Mouse (Mus musculus): ENCODE data around the gene Aldh1a2.
A peak's percentile ranks its signal among the peaks of the same experiment; 100 is the strongest.

Gene Aldh1a2

DNA sequence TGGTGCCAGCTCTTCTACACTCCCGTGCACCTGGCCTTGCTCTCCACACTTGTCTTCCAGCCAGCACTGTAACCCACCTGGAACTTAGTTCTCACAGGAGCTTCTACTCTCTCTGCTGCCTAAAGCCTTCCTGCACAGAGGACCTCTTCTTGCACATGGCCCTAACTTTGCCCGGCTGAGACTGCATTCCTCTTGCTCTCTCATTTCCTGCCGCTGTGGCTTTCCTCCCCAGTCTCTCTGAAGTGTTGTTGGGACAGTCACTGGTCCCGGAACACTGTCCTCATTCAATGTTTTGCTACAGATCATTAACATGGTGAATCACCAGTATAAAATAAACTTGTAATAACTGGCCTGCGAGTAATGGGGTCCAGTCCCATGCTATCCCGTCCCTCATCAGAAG lies 73.1 kb downstream of the Aldh1a2 start:
- no peak for DNase-seq (ENCODE audit: extremely low spot score, low read depth, low spot score)

DNA sequence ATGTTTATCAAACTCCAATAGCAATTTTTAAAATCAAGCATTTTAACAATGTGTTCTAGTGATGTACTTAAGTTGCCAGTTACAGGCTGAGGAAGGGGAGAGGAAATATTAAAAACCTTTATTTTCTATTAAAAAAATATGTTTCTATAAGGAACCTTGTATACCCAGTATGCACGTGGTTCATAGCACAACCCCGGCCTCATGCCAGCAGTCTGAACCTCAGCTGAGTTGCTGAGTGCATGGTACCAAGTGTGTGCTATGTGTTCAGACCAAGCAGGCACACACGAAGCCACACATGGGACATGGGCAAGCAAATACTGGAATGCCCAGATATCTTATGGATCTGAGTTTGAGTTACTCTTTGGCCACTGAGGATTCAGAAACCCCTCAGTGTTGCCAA lies 74.2 kb downstream of the Aldh1a2 start:
- DNase-seq (ENCODE audit: extremely low spot score, low read depth, low spot score): no peak

DNA sequence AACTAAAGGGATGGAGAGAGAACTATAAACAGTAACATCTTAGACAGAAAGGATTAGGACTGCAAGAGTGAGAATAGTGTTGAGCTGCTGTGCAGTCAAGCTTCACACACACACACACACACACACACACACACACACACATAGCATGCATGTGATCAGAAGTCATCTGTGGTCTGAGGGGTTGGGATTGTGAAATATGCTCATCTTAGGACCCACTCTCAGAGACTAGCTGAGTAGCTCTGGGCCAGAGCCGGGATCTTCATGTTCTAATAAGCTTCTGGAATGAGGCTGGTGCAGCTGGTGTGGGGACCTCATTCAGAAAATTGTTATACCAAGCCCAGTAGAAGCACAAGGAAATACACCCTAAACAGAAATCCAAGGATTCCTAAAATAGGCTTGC lies 75.1 kb downstream of the Aldh1a2 start:
- DNase-seq (ENCODE audit: extremely low spot score, low read depth, low spot score): no peak

GRCm38 (mm10) chr9:71295501-71295900 lies 79.9 kb downstream of the Aldh1a2 start:
- DNase-seq (ENCODE audit: extremely low spot score, low read depth, low spot score): no peak

GRCm38 (mm10) chr9:71303594-71303993 lies 88.0 kb downstream of the Aldh1a2 start:
- no peak for DNase-seq (ENCODE audit: extremely low spot score, low read depth, low spot score)

- DNase-seq (ENCODE audit: extremely low spot score, low read depth, low spot score): no peak
These were observed 91.7 kb downstream of the Aldh1a2 start for GRCm38 (mm10) chr9:71307106-71307789.

GRCm38 (mm10) chr9:71315960-71316359 lies 100.4 kb downstream of the Aldh1a2 start:
- DNase-seq (ENCODE audit: extremely low spot score, low read depth, low spot score): no peak

GRCm38 (mm10) chr9:71317096-71317920 lies 101.7 kb downstream of the Aldh1a2 start:
- DNase-seq (ENCODE audit: extremely low spot score, low read depth, low spot score): no peak

- no peak for DNase-seq (ENCODE audit: extremely low spot score, low read depth, low spot score)
These were observed 102.3 kb downstream of the Aldh1a2 start for GRCm38 (mm10) chr9:71317921-71318241.

DNA sequence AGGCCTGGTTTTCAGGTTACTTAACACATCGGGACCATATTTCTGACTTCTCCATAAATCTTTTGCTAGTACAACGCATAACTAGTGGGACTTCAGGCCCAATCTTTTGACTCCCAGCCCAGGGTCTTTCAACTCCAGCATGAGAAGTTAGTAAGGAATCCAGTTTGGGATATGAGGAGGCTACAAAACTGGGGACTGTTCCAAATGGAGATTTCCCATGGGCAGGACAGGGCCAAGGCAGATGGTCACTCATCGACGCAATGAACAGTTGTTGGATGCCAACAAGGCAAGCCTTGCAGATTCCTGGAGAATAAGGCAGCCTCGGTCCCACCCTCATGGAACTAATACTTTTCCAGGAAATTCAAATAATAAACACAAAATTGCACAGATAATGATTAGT lies 104.2 kb downstream of the Aldh1a2 start:
- DNase-seq (ENCODE audit: extremely low spot score, low read depth, low spot score): no peak

DNA sequence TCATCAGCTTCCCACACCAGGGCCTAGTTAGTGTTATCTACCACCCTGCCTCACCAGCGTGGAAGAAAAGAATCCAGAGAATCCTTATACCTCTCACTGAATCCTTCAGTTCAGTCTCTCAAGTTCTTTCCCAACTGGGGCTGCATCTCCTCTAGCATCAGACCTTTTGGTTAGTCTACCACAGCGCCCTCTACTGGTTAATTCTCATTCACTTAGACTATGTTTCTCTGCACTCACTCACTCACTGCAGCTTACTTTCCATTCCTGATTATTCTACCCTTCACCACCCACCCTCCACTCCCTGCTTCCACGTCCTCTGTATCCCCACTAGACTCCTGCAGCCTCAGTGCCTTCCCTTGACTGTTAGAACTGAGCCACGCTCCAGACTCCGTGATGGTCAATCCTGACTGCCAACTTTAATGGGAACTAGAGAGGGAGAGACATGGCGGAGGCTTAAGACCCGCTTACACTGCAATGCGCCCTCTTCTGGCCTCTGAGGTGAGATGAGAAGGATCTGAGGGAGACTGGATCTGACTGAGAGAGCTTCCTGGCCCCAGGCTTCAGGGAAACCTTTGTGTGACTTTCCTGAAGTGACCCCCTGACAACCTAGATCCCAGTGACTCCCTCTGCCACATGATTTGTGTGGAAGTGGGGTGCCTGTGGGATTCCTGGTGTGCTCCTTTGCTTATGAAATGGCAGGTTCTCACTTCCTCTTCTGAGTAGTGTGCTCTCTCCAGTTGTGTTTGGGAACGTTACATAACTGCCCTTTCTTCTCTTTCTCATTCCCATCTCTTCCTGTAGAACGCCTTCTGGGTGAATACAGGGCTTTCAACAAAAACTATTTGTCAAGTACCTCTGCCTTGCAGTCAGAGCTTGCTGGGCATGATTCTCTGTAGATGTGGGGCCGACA lies 104.9 kb downstream of the Aldh1a2 start:
- no peak for DNase-seq (ENCODE audit: extremely low spot score, low read depth, low spot score)

- no peak for DNase-seq (ENCODE audit: extremely low spot score, low read depth, low spot score)
These were observed 105.8 kb downstream of the Aldh1a2 start for GRCm38 (mm10) chr9:71321436-71321835.

DNA sequence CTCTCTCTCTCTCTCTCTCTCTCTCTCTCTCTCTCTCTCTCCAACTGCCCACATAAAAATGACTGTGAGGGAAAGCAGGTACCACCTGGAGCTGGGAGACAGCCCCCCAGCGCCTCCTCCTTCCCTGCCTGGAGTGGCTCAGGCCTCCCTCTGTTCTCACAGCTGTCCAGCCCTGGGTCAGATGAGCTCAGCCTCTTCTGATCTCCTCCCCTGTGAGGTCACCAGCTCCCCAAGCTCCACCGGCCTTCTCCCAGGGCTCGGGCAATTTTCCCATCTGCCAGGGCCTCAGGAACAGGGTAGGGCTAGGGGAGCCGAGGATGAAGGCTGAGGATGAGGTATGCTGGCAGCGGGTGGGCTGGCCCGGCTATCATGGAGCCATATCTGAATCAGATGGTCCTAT lies 106.3 kb downstream of the Aldh1a2 start:
- no peak for DNase-seq (ENCODE audit: extremely low spot score, low read depth, low spot score)

- no peak for DNase-seq (ENCODE audit: extremely low spot score, low read depth, low spot score)
These were observed 107.8 kb downstream of the Aldh1a2 start for GRCm38 (mm10) chr9:71323303-71323952.

DNA sequence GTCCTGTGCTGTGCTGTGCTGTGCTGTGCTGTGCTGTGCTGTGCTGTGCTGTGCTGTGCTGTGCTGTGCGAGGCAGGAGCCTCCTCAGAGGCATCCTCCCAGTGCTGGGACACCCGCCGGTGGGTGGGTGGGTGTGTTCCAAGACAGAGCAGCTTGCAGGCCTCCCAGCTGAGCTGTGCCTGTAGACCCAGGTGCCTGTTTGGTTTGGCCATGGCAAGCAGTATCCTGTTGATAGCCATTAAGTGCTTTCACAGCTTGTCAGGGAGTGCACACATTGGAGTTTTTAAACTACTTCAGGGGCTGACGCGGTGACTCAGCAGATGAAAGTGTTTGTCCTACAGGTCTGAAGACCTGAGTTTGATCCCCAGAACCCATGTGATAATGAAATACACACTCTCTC lies 108.5 kb downstream of the Aldh1a2 start:
- DNase-seq (ENCODE audit: extremely low spot score, low read depth, low spot score): no peak

DNA sequence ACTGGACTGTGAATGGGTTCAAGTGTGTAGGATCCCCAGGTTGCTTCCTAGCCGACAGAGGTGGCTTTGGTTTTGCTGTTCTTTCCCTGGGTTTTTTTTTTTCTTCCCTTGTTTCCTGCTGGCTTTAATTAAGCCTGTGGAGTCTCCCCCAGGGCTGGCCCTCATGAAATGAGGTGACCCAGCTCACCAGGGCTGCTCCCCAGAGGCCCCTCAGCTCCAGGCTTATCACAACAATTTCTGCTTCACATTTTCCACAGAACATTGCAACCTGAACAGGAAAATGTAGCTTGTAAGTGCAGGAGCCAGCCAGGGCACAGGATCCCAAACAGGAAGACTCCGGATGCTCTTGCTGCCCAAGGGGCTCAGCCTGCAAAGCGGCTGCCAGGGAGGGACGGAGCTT lies 110.7 kb downstream of the Aldh1a2 start:
- DNase-seq (ENCODE audit: extremely low spot score, low read depth, low spot score): no peak

GRCm38 (mm10) chr9:71331661-71332060 lies 116.1 kb downstream of the Aldh1a2 start:
- DNase-seq (ENCODE audit: extremely low spot score, low read depth, low spot score): no peak

DNA sequence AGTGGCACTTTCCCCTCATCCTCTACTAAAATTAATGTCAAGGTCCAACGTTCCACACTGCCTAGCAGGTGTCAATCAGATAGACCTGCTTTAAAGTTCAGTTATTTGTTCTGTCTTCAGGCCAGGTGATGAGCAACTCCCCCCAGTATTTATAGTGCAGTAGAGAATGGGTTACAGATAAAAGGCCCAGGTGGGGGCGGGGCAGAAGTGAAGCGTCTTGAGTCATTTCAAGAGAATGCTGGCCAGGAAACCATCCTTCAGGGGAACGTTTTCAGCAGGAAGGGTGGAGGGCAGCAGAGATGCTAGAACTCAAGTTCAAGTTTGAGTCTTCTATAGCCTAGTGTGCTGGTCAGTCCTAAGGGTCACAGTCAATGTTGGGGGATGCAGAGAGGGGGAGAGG lies 121.1 kb downstream of the Aldh1a2 start:
- no peak for DNase-seq (ENCODE audit: extremely low spot score, low read depth, low spot score)

- DNase-seq (ENCODE audit: extremely low spot score, low read depth, low spot score): peak; percentile 87
These were observed 121.8 kb downstream of the Aldh1a2 start for GRCm38 (mm10) chr9:71337425-71337824.

DNA sequence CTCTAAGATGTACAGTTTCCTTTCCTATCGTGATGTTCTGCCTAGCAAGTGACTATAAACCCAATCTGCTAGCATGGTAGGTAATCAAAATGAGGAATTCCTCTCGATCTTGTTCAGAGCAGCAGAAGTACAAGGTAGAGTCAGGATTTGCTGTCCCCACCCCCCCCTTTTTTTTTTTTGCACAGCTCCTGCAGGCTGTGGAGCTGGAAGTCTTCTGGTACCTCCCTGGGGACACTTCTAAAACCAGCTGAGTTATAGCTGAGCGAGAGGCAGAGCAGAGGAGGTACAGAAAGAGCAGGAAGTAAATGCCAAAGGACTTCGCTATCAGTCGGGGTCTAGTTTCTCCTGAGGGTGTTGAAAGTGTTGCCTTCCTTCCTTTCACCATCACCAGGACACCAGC lies 124.5 kb downstream of the Aldh1a2 start:
- no peak for DNase-seq (ENCODE audit: extremely low spot score, low read depth, low spot score)
